Mouse (Mus musculus): Measurements from ENCODE around the gene Zfp148. TPM values are rescaled to one million over a fixed set of nuclear protein-coding genes. Genes with fewer than 3 reads are reported as not detected.
"Not testable (repeated sequence)": the region's sequence is repeated elsewhere in the genome, so short reads cannot be mapped to it uniquely, and the experiment has no call there.

Zfp148 gene
- polyA plus RNA-seq, 1 experiment from 2014 or later: 30.3 TPM

- Histone ChIP-seq H3K4me3 (ENCODE audit: low read depth, low read length) (no peak overlapping the region), H3K36me3 (ENCODE audit: insufficient read depth, low read length) (no peaks in the 10 kb centered on the region), H3K4me1 (ENCODE audit: insufficient read depth, low read depth, low read length) (peaks cover 5% of the 10 kb centered on the region; the same call in 1 of the 2 replicates), H3K9ac (replicated peaks; ENCODE audit: low read depth) (peak overlapping the region; percentile 87), H3K9me3 (ENCODE audit: low read length) (no peaks in the 10 kb centered on the region), H3K27ac (ENCODE audit: low read length) (no peak overlapping the region), H3K4me2 (replicated peaks; ENCODE audit: low read depth, low read length) (peak overlapping the region; percentile 80), H3K27me3 (replicated peaks; ENCODE audit: insufficient read depth, low read length) (no peaks in the 10 kb centered on the region)
- ATAC-seq: no peak
- DNase-seq (ENCODE audit: low spot score): peak; percentile 39
- WGBS: 50% methylated on average over 6 of the region's 6 CpGs
- TF ChIP-seq EP300 (IDR thresholded peaks at IDR 0.05) (peak; percentile 47), CTCF (IDR thresholded peaks at IDR 0.05) (no peak)
Observed at GRCm38 (mm10) chr16:33379219-33379943, 1.3 kb upstream of the Zfp148 start.

- peak; percentile 82 for ATAC-seq
- H3K4me3 ChIP-seq (ENCODE audit: low read depth, low read length): peak overlapping the region; percentile 90
- no peaks in the 10 kb centered on the region for H3K27me3 ChIP-seq (replicated peaks; ENCODE audit: insufficient read depth, low read length)
- WGBS: 1% methylated on average over 34 of the region's 80 CpGs
- H3K4me2 ChIP-seq (replicated peaks; ENCODE audit: low read depth, low read length): peak overlapping the region; percentile 80
- peak; percentile 38 for DNase-seq (ENCODE audit: low spot score)
- peak overlapping the region; percentile 92 for H3K27ac ChIP-seq (ENCODE audit: low read length)
- H3K9me3 ChIP-seq (ENCODE audit: low read length): no peaks in the 10 kb centered on the region
- no peak for TF ChIP-seq CTCF (IDR thresholded peaks at IDR 0.05)
- TF ChIP-seq EP300 (IDR thresholded peaks at IDR 0.05): no peak
- peaks cover 5% of the 10 kb centered on the region; the same call in 1 of the 2 replicates for H3K4me1 ChIP-seq (ENCODE audit: insufficient read depth, low read depth, low read length)
- no peaks in the 10 kb centered on the region for H3K36me3 ChIP-seq (ENCODE audit: insufficient read depth, low read length)
- peak overlapping the region; percentile 87 for H3K9ac ChIP-seq (replicated peaks; ENCODE audit: low read depth)
Observed at GRCm38 (mm10) chr16:33380882-33381613, 412 bp downstream of the Zfp148 start.

DNA sequence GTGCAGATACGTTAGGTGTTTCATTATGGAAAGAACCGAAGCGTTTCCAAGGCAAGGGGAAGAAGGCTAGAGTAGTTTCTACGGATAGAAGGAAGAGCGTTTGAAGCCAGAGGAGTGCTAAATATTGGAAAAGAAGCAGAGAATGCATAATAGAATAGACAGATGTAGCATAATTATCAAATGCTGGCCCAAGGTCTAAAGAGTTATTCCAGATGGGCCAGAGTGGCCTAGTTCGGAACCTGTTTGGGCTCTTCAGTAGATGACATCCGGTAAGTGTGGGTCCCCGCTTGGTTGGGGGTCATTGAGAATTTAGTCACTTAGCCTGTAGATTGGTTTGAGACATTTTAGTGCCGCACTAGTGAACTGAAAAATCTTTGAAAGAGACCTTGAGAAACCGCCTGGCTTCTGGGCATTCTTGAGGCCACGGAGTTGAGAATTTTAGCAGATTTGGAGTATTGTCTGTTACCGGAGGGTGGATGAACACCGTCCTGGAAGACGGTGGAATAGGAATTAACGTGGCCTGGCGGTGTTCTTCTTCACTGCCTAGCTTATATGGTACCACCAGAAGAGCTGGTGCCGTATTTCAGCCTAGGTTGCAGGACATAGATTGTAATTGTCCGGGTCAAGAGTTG, 1.1 kb downstream of the Zfp148 start:
- Histone ChIP-seq H3K9me3 (ENCODE audit: low read length) (no peaks in the 10 kb centered on the region), H3K9ac (replicated peaks; ENCODE audit: low read depth) (peak overlapping the region; percentile 87), H3K27me3 (replicated peaks; ENCODE audit: insufficient read depth, low read length) (no peaks in the 10 kb centered on the region), H3K36me3 (ENCODE audit: insufficient read depth, low read length) (no peaks in the 10 kb centered on the region), H3K27ac (ENCODE audit: low read length) (peak overlapping the region; percentile 92), H3K4me3 (ENCODE audit: low read depth, low read length) (peak overlapping the region; percentile 90), H3K4me2 (replicated peaks; ENCODE audit: low read depth, low read length) (peak overlapping the region; percentile 80), H3K4me1 (ENCODE audit: insufficient read depth, low read depth, low read length) (peaks cover 5% of the 10 kb centered on the region; the same call in 1 of the 2 replicates)
- no peak for TF ChIP-seq CTCF (IDR thresholded peaks at IDR 0.05)
- no peak for TF ChIP-seq EP300 (IDR thresholded peaks at IDR 0.05)
- WGBS: under 1% methylated on average over 18 of the region's 18 CpGs
- no peak for DNase-seq (ENCODE audit: low spot score)
- no peak for ATAC-seq

GRCm38 (mm10) chr16:33382341-33382740, 1.7 kb downstream of the Zfp148 start:
- TF ChIP-seq CTCF (IDR thresholded peaks at IDR 0.05) (no peak), EP300 (IDR thresholded peaks at IDR 0.05) (no peak)
- 0 out of 2 replicates have a peak overlapping the region, but pooled peaks have one; percentile 92 for H3K27ac ChIP-seq (ENCODE audit: low read length)
- ATAC-seq (no peak), DNase-seq (ENCODE audit: low spot score) (peak; percentile 16)
- H3K4me2 ChIP-seq (replicated peaks; ENCODE audit: low read depth, low read length): peak overlapping the region; percentile 80
- no peaks in the 10 kb centered on the region for H3K36me3 ChIP-seq (ENCODE audit: insufficient read depth, low read length)
- no peaks in the 10 kb centered on the region for H3K27me3 ChIP-seq (replicated peaks; ENCODE audit: insufficient read depth, low read length)
- peak overlapping the region; percentile 90 for H3K4me3 ChIP-seq (ENCODE audit: low read depth, low read length)
- peaks cover 5% of the 10 kb centered on the region; the same call in 1 of the 2 replicates for H3K4me1 ChIP-seq (ENCODE audit: insufficient read depth, low read depth, low read length)
- 17% methylated on average over 4 of the region's 4 CpGs for WGBS
- H3K9me3 ChIP-seq (ENCODE audit: low read length): no peaks in the 10 kb centered on the region
- H3K9ac ChIP-seq (replicated peaks; ENCODE audit: low read depth): peak overlapping the region; percentile 87; the same call in 1 of the 2 replicates

- H3K4me3 ChIP-seq (ENCODE audit: low read depth, low read length): no peak overlapping the region
- ATAC-seq: no peak
- no peaks in the 10 kb centered on the region for H3K27me3 ChIP-seq (replicated peaks; ENCODE audit: insufficient read depth, low read length)
- H3K9ac ChIP-seq (replicated peaks; ENCODE audit: low read depth): no peak overlapping the region
- WGBS: 100% methylated on average over 3 of the region's 3 CpGs
- no peaks in the 10 kb centered on the region for H3K36me3 ChIP-seq (ENCODE audit: insufficient read depth, low read length)
- no peak for DNase-seq (ENCODE audit: low spot score)
- peaks cover 5% of the 10 kb centered on the region; the same call in 1 of the 2 replicates for H3K4me1 ChIP-seq (ENCODE audit: insufficient read depth, low read depth, low read length)
- H3K9me3 ChIP-seq (ENCODE audit: low read length): no peaks in the 10 kb centered on the region
- TF ChIP-seq EP300 (IDR thresholded peaks at IDR 0.05) (no peak), CTCF (IDR thresholded peaks at IDR 0.05) (no peak)
- no peak overlapping the region for H3K27ac ChIP-seq (ENCODE audit: low read length)
- H3K4me2 ChIP-seq (replicated peaks; ENCODE audit: low read depth, low read length): no peak overlapping the region
Observed at GRCm38 (mm10) chr16:33383584-33383983, 2.9 kb downstream of the Zfp148 start.

GRCm38 (mm10) chr16:33384057-33384456, 3.4 kb downstream of the Zfp148 start:
- H3K27ac ChIP-seq (ENCODE audit: low read length): not testable (repeated sequence)

More at GRCm38 (mm10) chr16:33384057-33384456, 3.4 kb downstream of the Zfp148 start:
- not testable (repeated sequence) for DNase-seq (ENCODE audit: low spot score); H3K9ac ChIP-seq (replicated peaks; ENCODE audit: low read depth); ATAC-seq; H3K27me3 ChIP-seq (replicated peaks; ENCODE audit: insufficient read depth, low read length); H3K4me3 ChIP-seq (ENCODE audit: low read depth, low read length); H3K9me3 ChIP-seq (ENCODE audit: low read length); H3K4me2 ChIP-seq (replicated peaks; ENCODE audit: low read depth, low read length); H3K4me1 ChIP-seq (ENCODE audit: insufficient read depth, low read depth, low read length); H3K36me3 ChIP-seq (ENCODE audit: insufficient read depth, low read length)
- 85% methylated on average over 2 of the region's 2 CpGs for WGBS
